Mouse (Mus musculus): ENCODE results near the gene Spryd7. TPM values are rescaled to one million over a fixed set of nuclear protein-coding genes. Genes with fewer than 3 reads are reported as not detected.
"Not testable (repeated sequence)": the region's sequence is repeated elsewhere in the genome, so short reads cannot be mapped to it uniquely, and the experiment has no call there.

The Spryd7 gene
- polyA plus RNA-seq (2015; fragmentation: Nextera tagmentation; extraction: Ambion mirVana) = 31.0 and 31.6 TPM in 2 replicates

- Histone ChIP-seq H3K4me3 (ENCODE audit: low read depth, low read length) (peak within 1 kb of the TSS; percentile 56), H3K9me3 (ENCODE audit: control insufficient read depth, low read length) (no peaks in the 10 kb centered on the region), H3K36me3 (ENCODE audit: control insufficient read depth, insufficient read depth, low read length) (no peaks in the 10 kb centered on the region), H3K9ac (ENCODE audit: low read length) (peak within 1 kb of the TSS; percentile 77), H3K4me1 (replicated peaks; ENCODE audit: control insufficient read depth, insufficient read depth) (no peaks in the 10 kb centered on the region), H3K27ac (replicated peaks) (peak within 1 kb of the TSS; percentile 89), H3K27me3 (ENCODE audit: control insufficient read depth, insufficient read depth, low read length) (no peaks in the 10 kb centered on the region), H3K4me2 (replicated peaks; ENCODE audit: low read depth) (peak within 1 kb of the TSS; percentile 91)
- WGBS = under 1% methylated on average over 71 of the region's 72 CpGs
- no peak for TF ChIP-seq EP300 (optimal IDR thresholded peaks at IDR 0.05)
- TF ChIP-seq CTCF (IDR thresholded peaks at IDR 0.05; ENCODE audit: low read depth) = peak; percentile 35
- peak; percentile 97 for ATAC-seq (ENCODE audit: low FRiP score, low TSS enrichment)
- peak; percentile 99 for DNase-seq (ENCODE audit: low spot score)
These were observed at the start of gene Spryd7 for GRCm38 (mm10) chr14:61556289-61557147. TSS of gene Spryd7 (minus strand) at chr14:61556886.

GRCm38 (mm10) chr14:61606088-61606487 is 49.4 kb upstream of the Spryd7 start:
- WGBS = 87% methylated on average over 2 of the region's 2 CpGs

GRCm38 (mm10) chr14:61604081-61604480 is 47.4 kb upstream of the Spryd7 start:
- no peak for TF ChIP-seq CTCF (IDR thresholded peaks at IDR 0.05; ENCODE audit: low read depth)
- TF ChIP-seq EP300 (optimal IDR thresholded peaks at IDR 0.05) = no peak
- Histone ChIP-seq H3K27me3 (ENCODE audit: control insufficient read depth, insufficient read depth, low read length) (no peaks in the 10 kb centered on the region), H3K9ac (ENCODE audit: low read length) (no peak overlapping the region), H3K9me3 (ENCODE audit: control insufficient read depth, low read length) (no peaks in the 10 kb centered on the region), H3K4me1 (replicated peaks; ENCODE audit: control insufficient read depth, insufficient read depth) (no peaks in the 10 kb centered on the region), H3K4me2 (replicated peaks; ENCODE audit: low read depth) (no peak overlapping the region), H3K27ac (replicated peaks) (no peak overlapping the region), H3K36me3 (ENCODE audit: control insufficient read depth, insufficient read depth, low read length) (no peaks in the 10 kb centered on the region; the same call in 1 of the 2 replicates), H3K4me3 (ENCODE audit: low read depth, low read length) (no peak overlapping the region)
- 84% methylated on average over 3 of the region's 3 CpGs for WGBS
- ATAC-seq (ENCODE audit: low FRiP score, low TSS enrichment) = no peak
- DNase-seq (ENCODE audit: low spot score) = no peak

More at GRCm38 (mm10) chr14:61606088-61606487, 49.4 kb upstream of the Spryd7 start:
- H3K4me3 ChIP-seq (ENCODE audit: low read depth, low read length); ATAC-seq (ENCODE audit: low FRiP score, low TSS enrichment); H3K4me1 ChIP-seq (replicated peaks; ENCODE audit: control insufficient read depth, insufficient read depth); H3K9me3 ChIP-seq (ENCODE audit: control insufficient read depth, low read length); H3K27me3 ChIP-seq (ENCODE audit: control insufficient read depth, insufficient read depth, low read length); H3K27ac ChIP-seq (replicated peaks); H3K36me3 ChIP-seq (ENCODE audit: control insufficient read depth, insufficient read depth, low read length); H3K4me2 ChIP-seq (replicated peaks; ENCODE audit: low read depth); H3K9ac ChIP-seq (ENCODE audit: low read length); DNase-seq (ENCODE audit: low spot score): not testable (repeated sequence)

GRCm38 (mm10) chr14:61603069-61603755 is 46.5 kb upstream of the Spryd7 start:
- peak; percentile 55 for DNase-seq (ENCODE audit: low spot score)
- Histone ChIP-seq H3K9ac (ENCODE audit: low read length) (no peak overlapping the region), H3K4me2 (replicated peaks; ENCODE audit: low read depth) (no peak overlapping the region), H3K4me3 (ENCODE audit: low read depth, low read length) (no peak overlapping the region), H3K4me1 (replicated peaks; ENCODE audit: control insufficient read depth, insufficient read depth) (no peaks in the 10 kb centered on the region), H3K36me3 (ENCODE audit: control insufficient read depth, insufficient read depth, low read length) (no peaks in the 10 kb centered on the region; the same call in 1 of the 2 replicates), H3K27me3 (ENCODE audit: control insufficient read depth, insufficient read depth, low read length) (no peaks in the 10 kb centered on the region), H3K27ac (replicated peaks) (no peak overlapping the region), H3K9me3 (ENCODE audit: control insufficient read depth, low read length) (no peaks in the 10 kb centered on the region)
- WGBS = 61% methylated on average over 8 of the region's 8 CpGs
- no peak for TF ChIP-seq EP300 (optimal IDR thresholded peaks at IDR 0.05)
- no peak for TF ChIP-seq CTCF (IDR thresholded peaks at IDR 0.05; ENCODE audit: low read depth)
- peak; percentile 61 for ATAC-seq (ENCODE audit: low FRiP score, low TSS enrichment)

- ATAC-seq (ENCODE audit: low FRiP score, low TSS enrichment) (peak; percentile 78), DNase-seq (ENCODE audit: low spot score) (peak; percentile 26)
- no peak overlapping the region for H3K4me3 ChIP-seq (ENCODE audit: low read depth, low read length)
- H3K4me1 ChIP-seq (replicated peaks; ENCODE audit: control insufficient read depth, insufficient read depth) = no peaks in the 10 kb centered on the region
- no peaks in the 10 kb centered on the region for H3K36me3 ChIP-seq (ENCODE audit: control insufficient read depth, insufficient read depth, low read length)
- no peaks in the 10 kb centered on the region for H3K9me3 ChIP-seq (ENCODE audit: control insufficient read depth, low read length)
- peak overlapping the region; percentile 59; the same call in 1 of the 2 replicates for H3K4me2 ChIP-seq (replicated peaks; ENCODE audit: low read depth)
- TF ChIP-seq CTCF (IDR thresholded peaks at IDR 0.05; ENCODE audit: low read depth) (no peak), EP300 (optimal IDR thresholded peaks at IDR 0.05) (no peak)
- 37% methylated on average over 9 of the region's 9 CpGs for WGBS
- no peaks in the 10 kb centered on the region for H3K27me3 ChIP-seq (ENCODE audit: control insufficient read depth, insufficient read depth, low read length)
- H3K9ac ChIP-seq (ENCODE audit: low read length) = no peak overlapping the region
- H3K27ac ChIP-seq (replicated peaks) = peak overlapping the region; percentile 63
These were observed 44.7 kb upstream of the Spryd7 start for GRCm38 (mm10) chr14:61601348-61601747.

Data from stomach, postnatal 0 days (tissue).